Mouse (Mus musculus) midbrain, embryonic 12.5 days (tissue): ENCODE results near the gene Tdp2. TPM values are rescaled to one million over a fixed set of nuclear protein-coding genes. Genes with fewer than 3 reads are reported as not detected.

Experiments used
- ATAC-seq: fragments of 200-750 bp; cut with Nextera tagmentation; 2 replicates; pipeline ENCODE4 v1.8.0; 2017; ENCODE audit warnings: low read depth, moderate TSS enrichment, moderate library complexity; ENCODE audit not compliant: low FRiP score
- H3K27ac ChIP-seq: fragments of 300-500 bp; sonication (generic); replicated peaks from 2 replicates; pipeline ENCODE4 v1.5.1; 2016; ENCODE audit warnings: mild to moderate bottlenecking
- H3K27me3 ChIP-seq: fragments of 300-500 bp; sonication (generic); 2 replicates; pipeline ENCODE4 v1.6.1; 2016; ENCODE audit warnings: mild to moderate bottlenecking
- H3K36me3 ChIP-seq: fragments of 300-500 bp; sonication (generic); 2 replicates; pipeline ENCODE4 v1.6.1; 2016
- H3K4me1 ChIP-seq: fragments of 300-500 bp; sonication (generic); 2 replicates; pipeline ENCODE4 v1.6.1; 2016
- H3K4me2 ChIP-seq: fragments of 300-500 bp; sonication (generic); replicated peaks from 2 replicates; pipeline ENCODE4 v1.6.1; 2016; ENCODE audit warnings: mild to moderate bottlenecking, moderate library complexity
- H3K4me3 ChIP-seq: fragments of 300-500 bp; sonication (generic); 2 replicates; pipeline ENCODE4 v1.5.1; 2016; ENCODE audit warnings: mild to moderate bottlenecking
- H3K9ac ChIP-seq: fragments of 300-500 bp; sonication (generic); replicated peaks from 2 replicates; pipeline ENCODE4 v1.6.1; 2016; ENCODE audit warnings: mild to moderate bottlenecking, moderate library complexity
- H3K9me3 ChIP-seq: fragments of 300-500 bp; sonication (generic); 2 replicates; pipeline ENCODE4 v1.6.1; 2016; ENCODE audit warnings: mild to moderate bottlenecking
- WGBS: fragments of 180-500 bp; shearing (Covaris S2); methylation state at CpG from one replicate; pipeline ENCODE4 v1.1.7; 2016; 5-methylcytosine and 5-hydroxymethylcytosine counted together
- polyA plus RNA-seq: library from polyadenylated mRNA; unstranded; fragments of >200 nt; fragmentation: Nextera tagmentation; extraction: Ambion mirVana; gene quantifications from 2 replicates; pipeline ENCODE4 v1.2.1, GENCODE M21; 2016

Tdp2 gene
- polyA plus RNA-seq, 1 experiment from 2014 or later: 69.3 TPM

- peak overlapping the region; percentile 98 for H3K27ac ChIP-seq
- no peaks in the 10 kb centered on the region for H3K27me3 ChIP-seq
- no peak for ATAC-seq
Measured at GRCm38 (mm10) chr13:24802131-24802691, 29.3 kb upstream of the Tdp2 start.

GRCm38 (mm10) chr13:24803196-24803595, 28.3 kb upstream of the Tdp2 start:
- peak overlapping the region; percentile 99 for H3K4me3 ChIP-seq
- WGBS: 21% methylated on average over 2 of the region's 2 CpGs
- H3K4me1 ChIP-seq: peaks cover 23% of the 10 kb centered on the region
- no peak overlapping the region for H3K27ac ChIP-seq
- no peak for ATAC-seq
- peaks cover 22% of the 10 kb centered on the region for H3K36me3 ChIP-seq
- H3K9ac ChIP-seq: peak overlapping the region; percentile 95; the same call in 1 of the 2 replicates
- H3K9me3 ChIP-seq: no peaks in the 10 kb centered on the region
- peak overlapping the region; percentile 86 for H3K4me2 ChIP-seq
- no peaks in the 10 kb centered on the region for H3K27me3 ChIP-seq

More at GRCm38 (mm10) chr13:24802131-24802691, 29.3 kb upstream of the Tdp2 start:
- peak overlapping the region; percentile 95 for H3K9ac ChIP-seq
- peak overlapping the region; percentile 86 for H3K4me2 ChIP-seq
- H3K4me1 ChIP-seq: peaks cover 23% of the 10 kb centered on the region
- peak overlapping the region; percentile 99 for H3K4me3 ChIP-seq
- peaks cover 12% of the 10 kb centered on the region for H3K36me3 ChIP-seq
- WGBS: 0% methylated on average over 26 of the region's 26 CpGs
- H3K9me3 ChIP-seq: no peaks in the 10 kb centered on the region

- Histone ChIP-seq H3K4me2 (no peak overlapping the region), H3K4me3 (no peak overlapping the region), H3K27me3 (no peaks in the 10 kb centered on the region), H3K9me3 (no peaks in the 10 kb centered on the region), H3K36me3 (peaks cover 48% of the 10 kb centered on the region), H3K4me1 (peaks cover 19% of the 10 kb centered on the region), H3K9ac (no peak overlapping the region), H3K27ac (no peak overlapping the region)
- no peak for ATAC-seq
Measured at GRCm38 (mm10) chr13:24806079-24806478, 25.4 kb upstream of the Tdp2 start.

DNA sequence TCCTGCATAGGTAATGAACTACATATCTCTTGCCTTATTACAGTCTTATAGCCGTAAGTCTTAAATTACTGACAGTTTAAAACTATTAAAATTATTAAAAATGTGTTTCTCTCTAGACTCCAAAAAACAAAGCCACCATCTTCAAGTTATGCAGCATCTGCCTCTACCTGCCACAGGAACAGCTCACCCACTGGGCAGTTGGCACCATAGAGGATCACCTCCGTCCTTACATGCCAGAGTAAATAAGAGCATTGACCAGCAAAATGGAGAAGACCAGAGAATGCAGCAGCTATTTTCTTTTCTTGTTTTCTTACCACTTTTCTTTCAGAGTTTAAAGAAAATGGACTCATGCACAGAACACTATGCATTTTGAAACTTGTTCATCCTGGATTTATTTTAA, 19.0 kb upstream of the Tdp2 start:
- no peak for ATAC-seq
- no peaks in the 10 kb centered on the region for H3K4me1 ChIP-seq
- H3K36me3 ChIP-seq: peaks cover 72% of the 10 kb centered on the region
- H3K27me3 ChIP-seq: no peaks in the 10 kb centered on the region
- H3K27ac ChIP-seq: no peak overlapping the region
- WGBS: 96% methylated on average over 2 of the region's 2 CpGs
- H3K9me3 ChIP-seq: no peaks in the 10 kb centered on the region
- no peak overlapping the region for H3K9ac ChIP-seq
- H3K4me2 ChIP-seq: no peak overlapping the region
- no peak overlapping the region for H3K4me3 ChIP-seq

- no peak overlapping the region for H3K27ac ChIP-seq
- H3K36me3 ChIP-seq: peaks cover 54% of the 10 kb centered on the region
- no peak overlapping the region for H3K9ac ChIP-seq
- H3K9me3 ChIP-seq: no peaks in the 10 kb centered on the region
- no peak overlapping the region for H3K4me2 ChIP-seq
- no peak for ATAC-seq
- H3K4me1 ChIP-seq: no peaks in the 10 kb centered on the region
- 86% methylated on average over 1 of the region's 1 CpGs for WGBS
- H3K27me3 ChIP-seq: no peaks in the 10 kb centered on the region
- H3K4me3 ChIP-seq: no peak overlapping the region
Measured at GRCm38 (mm10) chr13:24814616-24815015, 16.9 kb upstream of the Tdp2 start.

DNA sequence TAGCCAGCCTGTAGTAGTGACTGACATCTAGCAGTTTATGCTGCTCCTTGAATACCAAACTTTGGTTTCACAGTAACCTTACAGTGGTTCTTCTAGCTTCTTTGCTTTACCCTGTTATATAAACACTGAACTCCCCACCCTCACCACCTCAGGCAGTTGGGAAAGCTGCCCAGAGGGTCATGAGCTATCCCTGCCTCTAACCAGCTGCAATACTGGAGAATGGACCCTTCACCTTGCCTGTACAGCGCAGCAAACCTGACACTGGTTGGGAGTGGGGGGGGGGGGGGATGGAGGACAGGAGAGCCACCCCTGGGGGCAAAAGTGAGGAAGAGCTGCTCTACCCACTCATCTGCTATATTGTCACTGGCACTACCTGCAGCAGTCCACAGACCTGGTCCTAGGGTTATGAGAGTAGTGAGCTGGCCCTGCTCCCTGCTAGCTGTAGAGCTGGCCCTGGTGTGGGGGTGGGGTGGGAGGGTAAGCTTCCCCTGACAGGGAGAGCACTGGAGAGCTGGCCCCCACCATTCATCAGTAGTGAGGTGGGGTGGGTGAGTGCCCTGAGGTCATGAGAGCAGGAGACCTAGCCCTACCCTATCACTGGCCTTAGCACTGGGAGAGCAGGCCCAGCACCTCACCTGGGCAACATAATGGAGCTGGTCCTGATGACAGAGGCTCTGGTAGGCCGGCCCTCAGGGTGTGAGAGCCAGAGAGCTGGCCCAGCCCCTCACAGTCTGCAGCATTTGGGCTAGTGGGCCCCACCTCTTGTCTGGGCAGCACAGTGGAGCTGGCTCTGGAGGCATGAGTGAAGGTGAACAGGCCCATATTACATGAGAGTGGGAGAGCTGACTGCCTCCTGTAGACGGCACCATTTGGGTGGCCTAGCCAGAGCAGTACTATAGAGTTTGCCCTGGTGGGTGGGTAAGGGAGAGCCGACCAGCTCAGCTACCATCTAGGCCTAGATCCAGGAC, 15.1 kb upstream of the Tdp2 start:
- Histone ChIP-seq H3K4me2 (no peak overlapping the region), H3K9ac (no peak overlapping the region), H3K27me3 (no peaks in the 10 kb centered on the region), H3K27ac (0 out of 2 replicates have a peak overlapping the region, but pooled peaks have one; percentile 22), H3K4me1 (no peaks in the 10 kb centered on the region), H3K4me3 (no peak overlapping the region), H3K36me3 (peaks cover 36% of the 10 kb centered on the region), H3K9me3 (no peaks in the 10 kb centered on the region)
- WGBS: 75% methylated on average over 4 of the region's 4 CpGs
- ATAC-seq: peak; percentile 83

DNA sequence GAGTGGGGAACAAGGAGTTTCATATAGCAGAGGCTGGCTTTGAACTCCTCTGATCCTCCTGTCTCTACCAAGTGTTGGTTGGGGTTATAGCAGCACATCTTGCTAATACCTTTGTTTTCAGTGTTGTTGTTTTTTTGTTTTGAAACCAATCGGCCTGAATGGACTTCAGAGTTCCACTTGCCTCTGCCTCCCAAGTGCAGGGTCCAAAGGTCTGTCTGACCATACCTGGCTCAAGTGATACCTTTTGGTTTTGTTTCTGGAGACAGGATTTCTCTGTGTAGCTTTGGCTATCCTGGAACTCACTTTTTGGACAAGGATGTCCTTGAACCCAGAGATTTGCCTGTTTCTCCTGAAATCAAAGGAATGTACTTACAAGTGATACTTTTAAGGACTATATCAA, 11.5 kb upstream of the Tdp2 start:
- no peak overlapping the region for H3K4me3 ChIP-seq
- peaks cover 7% of the 10 kb centered on the region for H3K36me3 ChIP-seq
- H3K9me3 ChIP-seq: no peaks in the 10 kb centered on the region
- H3K4me2 ChIP-seq: no peak overlapping the region
- WGBS: 70% methylated on average over 1 of the region's 1 CpGs
- no peaks in the 10 kb centered on the region for H3K27me3 ChIP-seq
- no peak overlapping the region for H3K9ac ChIP-seq
- no peak overlapping the region for H3K27ac ChIP-seq
- ATAC-seq: no peak
- H3K4me1 ChIP-seq: no peaks in the 10 kb centered on the region

- WGBS: 90% methylated on average over 16 of the region's 16 CpGs
- H3K27ac ChIP-seq: no peak overlapping the region
- H3K36me3 ChIP-seq: no peaks in the 10 kb centered on the region
- H3K4me3 ChIP-seq: no peak overlapping the region
- H3K27me3 ChIP-seq: no peaks in the 10 kb centered on the region
- no peaks in the 10 kb centered on the region for H3K9me3 ChIP-seq
- ATAC-seq: no peak
- H3K9ac ChIP-seq: no peak overlapping the region
- H3K4me2 ChIP-seq: no peak overlapping the region
- H3K4me1 ChIP-seq: no peaks in the 10 kb centered on the region
Measured at GRCm38 (mm10) chr13:24822663-24823343, 8.7 kb upstream of the Tdp2 start.

DNA sequence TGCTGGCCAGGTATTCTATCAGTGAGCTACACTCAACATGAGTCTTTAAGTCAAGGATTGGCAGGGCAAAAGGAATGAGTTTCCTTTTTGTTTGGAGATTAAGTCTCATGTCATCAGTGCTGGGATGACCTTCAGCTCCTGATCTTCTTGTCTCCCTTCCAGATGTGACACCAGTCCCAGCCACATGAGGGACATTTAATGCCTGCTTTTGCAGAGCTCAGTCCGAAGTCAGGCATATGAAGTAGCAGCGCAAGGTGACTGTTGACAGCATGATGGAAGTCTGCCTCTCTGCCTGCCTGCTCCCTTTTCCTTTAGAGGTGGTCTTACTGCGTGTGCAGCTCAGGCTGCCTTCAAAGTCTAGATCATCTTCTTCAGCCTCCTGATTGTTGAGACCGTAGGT, 6.8 kb upstream of the Tdp2 start:
- ATAC-seq: no peak
- H3K9me3 ChIP-seq: no peaks in the 10 kb centered on the region
- no peak overlapping the region for H3K4me2 ChIP-seq
- H3K27me3 ChIP-seq: no peaks in the 10 kb centered on the region
- H3K4me3 ChIP-seq: no peak overlapping the region
- 97% methylated on average over 4 of the region's 4 CpGs for whole genome bisulfite sequencing
- H3K36me3 ChIP-seq: no peaks in the 10 kb centered on the region
- H3K4me1 ChIP-seq: no peaks in the 10 kb centered on the region
- H3K27ac ChIP-seq: no peak overlapping the region
- H3K9ac ChIP-seq: no peak overlapping the region

DNA sequence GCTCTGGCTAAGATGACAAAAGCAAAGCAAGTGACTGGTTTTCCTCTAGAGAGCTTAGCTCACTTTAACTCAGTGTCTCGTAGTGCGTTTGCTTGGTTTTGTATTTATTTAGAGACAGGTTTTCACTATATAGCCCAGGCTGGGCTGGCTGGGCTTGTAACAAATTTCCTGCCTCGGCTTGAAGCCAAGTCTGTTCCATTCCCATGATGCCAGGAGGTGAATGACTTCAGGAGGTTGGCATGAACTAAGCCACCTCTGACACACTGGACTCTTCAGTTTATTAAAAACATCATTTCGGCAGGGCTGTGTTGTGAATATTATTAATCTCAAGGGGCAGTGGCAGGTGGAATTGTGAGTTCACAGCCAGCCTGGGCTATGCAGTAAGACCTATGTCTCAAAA, 5.9 kb upstream of the Tdp2 start:
- H3K27me3 ChIP-seq: no peaks in the 10 kb centered on the region
- no peak overlapping the region for H3K27ac ChIP-seq
- H3K4me1 ChIP-seq: 0 out of 2 replicates have a peak, but pooled peaks cover 1% of the 10 kb centered on the region
- H3K9ac ChIP-seq: no peak overlapping the region
- no peak overlapping the region for H3K4me3 ChIP-seq
- H3K36me3 ChIP-seq: no peaks in the 10 kb centered on the region
- ATAC-seq: no peak
- no peak overlapping the region for H3K4me2 ChIP-seq
- no peaks in the 10 kb centered on the region for H3K9me3 ChIP-seq
- 90% methylated on average over 4 of the region's 4 CpGs for WGBS

DNA sequence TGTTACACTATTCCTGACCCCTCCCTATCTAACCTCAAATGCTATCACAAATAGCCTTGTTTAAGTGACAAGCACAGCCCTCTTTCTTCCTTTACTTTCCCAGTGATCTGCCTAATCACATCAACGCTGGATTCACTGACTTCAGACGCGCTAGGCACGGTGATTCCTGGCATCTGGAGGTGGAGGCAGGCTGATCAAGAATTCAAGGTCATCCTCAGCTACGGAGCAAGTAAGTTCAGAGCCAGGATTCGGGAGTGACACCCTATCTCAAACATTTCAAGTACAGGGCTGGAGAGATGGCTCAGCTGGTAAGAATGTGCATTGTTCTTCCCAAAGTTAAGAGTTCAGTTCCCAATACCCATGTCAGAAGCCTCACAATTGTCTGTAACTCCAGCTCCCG, 5.4 kb upstream of the Tdp2 start:
- Histone ChIP-seq H3K4me3 (no peak overlapping the region), H3K27ac (no peak overlapping the region), H3K9me3 (no peaks in the 10 kb centered on the region), H3K36me3 (no peaks in the 10 kb centered on the region), H3K27me3 (no peaks in the 10 kb centered on the region), H3K4me1 (0 out of 2 replicates have a peak, but pooled peaks cover 3% of the 10 kb centered on the region), H3K4me2 (no peak overlapping the region), H3K9ac (no peak overlapping the region)
- no peak for ATAC-seq
- 81% methylated on average over 7 of the region's 7 CpGs for WGBS
